Mouse (Mus musculus) cerebellum, adult 2 months (tissue): ENCODE measurements around the gene Galnt2.

ENCODE experiments used
- CTCF ChIP-seq: fragments of 200-500 bp; IDR thresholded peaks from 2 replicates; pipeline ENCODE4 v1.5.1; 2011; ENCODE audit warnings: low read depth, mild to moderate bottlenecking, control low read depth, low read length, moderate library complexity, borderline replicate concordance; ENCODE audit not compliant: insufficient read depth
- POLR2A ChIP-seq: fragments of 200-500 bp; IDR thresholded peaks from 2 replicates; pipeline ENCODE4 v1.6.1; 2011; ENCODE audit warnings: low read length, control low read depth, borderline replicate concordance; ENCODE audit not compliant: insufficient read depth

- TF ChIP-seq POLR2A (no peak), CTCF (no peak)
Observed at GRCm38 (mm10) chr8:124336302-124336701, 105.1 kb downstream of the Galnt2 start.
